Mouse (Mus musculus) cerebellum, adult (tissue): ENCODE measurements at regions not wholly inside any gene's neighbourhood (a gene's known extent, or its start where the extent isn't known, plus 50 kb on each side); places are given as distances from the start of the nearest gene placed in this dataset.
A peak's percentile ranks its signal among the peaks of the same experiment; 100 is the strongest.

ENCODE experiments used
- ATAC-seq: cut with Nextera tagmentation; 2 replicates; pipeline ENCODE4 v1.9.2; 2017; ENCODE audit warnings: mild to moderate bottlenecking, moderate library complexity, mixed read lengths; ENCODE audit not compliant: insufficient number of reproducible peaks, low FRiP score, low TSS enrichment

DNA sequence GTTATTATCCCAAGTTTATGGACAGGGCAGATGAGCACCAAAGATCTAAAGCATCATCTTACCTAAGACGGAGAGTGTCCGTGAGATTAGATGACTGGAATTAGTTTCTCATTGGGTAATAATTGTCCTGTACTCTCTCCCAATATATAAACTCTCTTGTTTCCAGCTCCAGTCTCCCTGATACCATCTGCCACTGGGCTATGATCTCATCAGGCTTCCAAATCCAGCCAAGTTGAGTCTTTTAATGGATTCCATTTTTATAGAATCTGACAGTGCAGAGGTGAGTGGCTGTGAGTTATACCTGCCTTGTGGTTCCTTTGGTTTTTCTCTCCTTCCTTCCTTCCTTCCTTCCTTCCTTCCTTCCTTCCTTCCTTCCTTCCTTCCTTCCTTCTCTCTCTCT is 63.1 kb downstream of the Tas2r118 start:
- peak; percentile 78 for ATAC-seq
